Mouse (Mus musculus): Measurements from ENCODE around the gene Abl2. TPM values are rescaled to one million over a fixed set of nuclear protein-coding genes. Genes with fewer than 3 reads are reported as not detected.
A peak's percentile ranks its signal among the peaks of the same experiment; 100 is the strongest.

The Abl2 gene
- polyA plus RNA-seq, 1 experiment from 2014 or later, result 3.9 TPM

- no peaks in the 10 kb centered on the region for H3K9me3 ChIP-seq
- H3K27ac ChIP-seq, result peak overlapping the region; percentile 38
- H3K4me2 ChIP-seq, result peak overlapping the region; percentile 18
- no peaks in the 10 kb centered on the region for H3K36me3 ChIP-seq
- H3K27me3 ChIP-seq, result no peaks in the 10 kb centered on the region
- no peak overlapping the region for H3K9ac ChIP-seq
- H3K4me1 ChIP-seq, result peaks cover 44% of the 10 kb centered on the region
- no peak for ATAC-seq (ENCODE audit: borderline replicate concordance, extremely low read depth, low FRiP score, low TSS enrichment)
- 57% methylated on average over 12 of the region's 12 CpGs for WGBS
- H3K4me3 ChIP-seq, result no peak overlapping the region
Observed at GRCm38 (mm10) chr1:156616989-156617598, 58.5 kb downstream of the Abl2 start.

GRCm38 (mm10) chr1:156617811-156618210 is 59.2 kb downstream of the Abl2 start:
- ATAC-seq (ENCODE audit: borderline replicate concordance, extremely low read depth, low FRiP score, low TSS enrichment), result no peak
- no peaks in the 10 kb centered on the region for H3K9me3 ChIP-seq
- peaks cover 4% of the 10 kb centered on the region; the same call in 1 of the 2 replicates for H3K36me3 ChIP-seq
- H3K4me3 ChIP-seq, result no peak overlapping the region
- 50% methylated on average over 4 of the region's 4 CpGs for WGBS
- no peaks in the 10 kb centered on the region for H3K27me3 ChIP-seq
- H3K4me2 ChIP-seq, result peak overlapping the region; percentile 18; the same call in 1 of the 2 replicates
- no peak overlapping the region for H3K9ac ChIP-seq
- no peak overlapping the region for H3K27ac ChIP-seq
- H3K4me1 ChIP-seq, result peaks cover 44% of the 10 kb centered on the region

GRCm38 (mm10) chr1:156620292-156620909 is 61.8 kb downstream of the Abl2 start:
- peak; percentile 66 for ATAC-seq (ENCODE audit: borderline replicate concordance, extremely low read depth, low FRiP score, low TSS enrichment)
- no peak overlapping the region for H3K4me3 ChIP-seq
- H3K27ac ChIP-seq, result peak overlapping the region; percentile 70
- H3K27me3 ChIP-seq, result no peaks in the 10 kb centered on the region
- WGBS, result 54% methylated on average over 4 of the region's 4 CpGs
- no peak overlapping the region for H3K9ac ChIP-seq
- H3K4me2 ChIP-seq, result no peak overlapping the region
- peaks cover 10% of the 10 kb centered on the region for H3K36me3 ChIP-seq
- peaks cover 29% of the 10 kb centered on the region for H3K4me1 ChIP-seq
- no peaks in the 10 kb centered on the region for H3K9me3 ChIP-seq

- WGBS, result 57% methylated on average over 3 of the region's 3 CpGs
Observed at GRCm38 (mm10) chr1:156620951-156621350, 62.4 kb downstream of the Abl2 start.

GRCm38 (mm10) chr1:156624231-156624630 is 65.6 kb downstream of the Abl2 start:
- ATAC-seq (ENCODE audit: borderline replicate concordance, extremely low read depth, low FRiP score, low TSS enrichment), result no peak
- no peak overlapping the region for H3K4me3 ChIP-seq
- no peaks in the 10 kb centered on the region for H3K9me3 ChIP-seq
- H3K27ac ChIP-seq, result no peak overlapping the region
- H3K36me3 ChIP-seq, result peaks cover 15% of the 10 kb centered on the region
- H3K27me3 ChIP-seq, result no peaks in the 10 kb centered on the region
- H3K4me1 ChIP-seq, result peaks cover 9% of the 10 kb centered on the region
- 30% methylated on average over 1 of the region's 1 CpGs for WGBS
- H3K4me2 ChIP-seq, result no peak overlapping the region
- H3K9ac ChIP-seq, result no peak overlapping the region

More at GRCm38 (mm10) chr1:156620951-156621350, 62.4 kb downstream of the Abl2 start:
- no peaks in the 10 kb centered on the region for H3K9me3 ChIP-seq
- H3K36me3 ChIP-seq, result peaks cover 13% of the 10 kb centered on the region
- no peak for ATAC-seq (ENCODE audit: borderline replicate concordance, extremely low read depth, low FRiP score, low TSS enrichment)
- no peak overlapping the region for H3K9ac ChIP-seq
- H3K4me3 ChIP-seq, result no peak overlapping the region
- peaks cover 24% of the 10 kb centered on the region for H3K4me1 ChIP-seq
- no peaks in the 10 kb centered on the region for H3K27me3 ChIP-seq
- H3K4me2 ChIP-seq, result no peak overlapping the region
- peak overlapping the region; percentile 70 for H3K27ac ChIP-seq

- H3K4me1 ChIP-seq, result no peaks in the 10 kb centered on the region
Observed at GRCm38 (mm10) chr1:156626729-156627128, 68.1 kb downstream of the Abl2 start.

GRCm38 (mm10) chr1:156629984-156630383 is 71.4 kb downstream of the Abl2 start:
- H3K4me3 ChIP-seq, result no peak overlapping the region
- 95% methylated on average over 8 of the region's 8 CpGs for WGBS
- no peak overlapping the region for H3K9ac ChIP-seq
- no peak for ATAC-seq (ENCODE audit: borderline replicate concordance, extremely low read depth, low FRiP score, low TSS enrichment)
- peaks cover 50% of the 10 kb centered on the region for H3K36me3 ChIP-seq
- no peaks in the 10 kb centered on the region for H3K4me1 ChIP-seq
- H3K4me2 ChIP-seq, result no peak overlapping the region
- H3K9me3 ChIP-seq, result no peaks in the 10 kb centered on the region
- H3K27me3 ChIP-seq, result no peaks in the 10 kb centered on the region
- H3K27ac ChIP-seq, result no peak overlapping the region

More at GRCm38 (mm10) chr1:156626729-156627128, 68.1 kb downstream of the Abl2 start:
- no peak overlapping the region for H3K4me3 ChIP-seq
- H3K9me3 ChIP-seq, result no peaks in the 10 kb centered on the region
- no peak overlapping the region for H3K4me2 ChIP-seq
- H3K36me3 ChIP-seq, result peaks cover 33% of the 10 kb centered on the region
- H3K27ac ChIP-seq, result no peak overlapping the region
- 93% methylated on average over 3 of the region's 4 CpGs for WGBS
- no peak overlapping the region for H3K9ac ChIP-seq
- no peak for ATAC-seq (ENCODE audit: borderline replicate concordance, extremely low read depth, low FRiP score, low TSS enrichment)
- no peaks in the 10 kb centered on the region for H3K27me3 ChIP-seq

GRCm38 (mm10) chr1:156630965-156631364 is 72.4 kb downstream of the Abl2 start:
- no peaks in the 10 kb centered on the region for H3K27me3 ChIP-seq

GRCm38 (mm10) chr1:156633095-156633494 is 74.5 kb downstream of the Abl2 start:
- WGBS, result 71% methylated on average over 10 of the region's 10 CpGs
- Histone ChIP-seq H3K9ac (no peak overlapping the region), H3K4me2 (no peak overlapping the region), H3K4me1 (no peaks in the 10 kb centered on the region), H3K27ac (no peak overlapping the region), H3K4me3 (no peak overlapping the region), H3K36me3 (peaks cover 54% of the 10 kb centered on the region), H3K27me3 (no peaks in the 10 kb centered on the region), H3K9me3 (no peaks in the 10 kb centered on the region)
- ATAC-seq (ENCODE audit: borderline replicate concordance, extremely low read depth, low FRiP score, low TSS enrichment), result peak; percentile 46; the same call in 1 of the 2 replicates

More at GRCm38 (mm10) chr1:156630965-156631364, 72.4 kb downstream of the Abl2 start:
- Histone ChIP-seq H3K4me1 (no peaks in the 10 kb centered on the region), H3K27ac (no peak overlapping the region), H3K9me3 (no peaks in the 10 kb centered on the region), H3K4me2 (no peak overlapping the region), H3K36me3 (peaks cover 46% of the 10 kb centered on the region), H3K9ac (no peak overlapping the region), H3K4me3 (no peak overlapping the region)
- ATAC-seq (ENCODE audit: borderline replicate concordance, extremely low read depth, low FRiP score, low TSS enrichment), result no peak

- peaks cover 53% of the 10 kb centered on the region for H3K36me3 ChIP-seq
- no peak overlapping the region for H3K9ac ChIP-seq
- H3K4me1 ChIP-seq, result no peaks in the 10 kb centered on the region
- WGBS, result 77% methylated on average over 2 of the region's 2 CpGs
- no peaks in the 10 kb centered on the region for H3K9me3 ChIP-seq
- H3K27ac ChIP-seq, result no peak overlapping the region
- no peak for ATAC-seq (ENCODE audit: borderline replicate concordance, extremely low read depth, low FRiP score, low TSS enrichment)
- H3K4me2 ChIP-seq, result no peak overlapping the region
- no peaks in the 10 kb centered on the region for H3K27me3 ChIP-seq
- H3K4me3 ChIP-seq, result no peak overlapping the region
Observed at GRCm38 (mm10) chr1:156635148-156635547, 76.6 kb downstream of the Abl2 start.

GRCm38 (mm10) chr1:156639455-156639854 is 80.9 kb downstream of the Abl2 start:
- Histone ChIP-seq H3K27ac (no peak overlapping the region), H3K9ac (no peak overlapping the region), H3K4me1 (no peaks in the 10 kb centered on the region), H3K36me3 (peaks cover 50% of the 10 kb centered on the region), H3K4me3 (no peak overlapping the region), H3K4me2 (no peak overlapping the region), H3K27me3 (no peaks in the 10 kb centered on the region), H3K9me3 (no peaks in the 10 kb centered on the region)
- 85% methylated on average over 5 of the region's 5 CpGs for WGBS
- no peak for ATAC-seq (ENCODE audit: borderline replicate concordance, extremely low read depth, low FRiP score, low TSS enrichment)

GRCm38 (mm10) chr1:156640577-156640976 is 82.0 kb downstream of the Abl2 start:
- peaks cover 43% of the 10 kb centered on the region for H3K36me3 ChIP-seq
- WGBS, result 67% methylated on average over 4 of the region's 4 CpGs

More at GRCm38 (mm10) chr1:156640577-156640976, 82.0 kb downstream of the Abl2 start:
- no peaks in the 10 kb centered on the region for H3K4me1 ChIP-seq
- ATAC-seq (ENCODE audit: borderline replicate concordance, extremely low read depth, low FRiP score, low TSS enrichment), result no peak; the same call in 1 of the 2 replicates
- no peak overlapping the region for H3K4me3 ChIP-seq
- H3K9me3 ChIP-seq, result no peaks in the 10 kb centered on the region
- H3K9ac ChIP-seq, result no peak overlapping the region
- H3K27ac ChIP-seq, result no peak overlapping the region
- H3K4me2 ChIP-seq, result no peak overlapping the region
- H3K27me3 ChIP-seq, result no peaks in the 10 kb centered on the region

Data from lung, embryonic 15.5 days (tissue).